Mouse (Mus musculus): Measurements from ENCODE around the gene Map2k4.

DNA sequence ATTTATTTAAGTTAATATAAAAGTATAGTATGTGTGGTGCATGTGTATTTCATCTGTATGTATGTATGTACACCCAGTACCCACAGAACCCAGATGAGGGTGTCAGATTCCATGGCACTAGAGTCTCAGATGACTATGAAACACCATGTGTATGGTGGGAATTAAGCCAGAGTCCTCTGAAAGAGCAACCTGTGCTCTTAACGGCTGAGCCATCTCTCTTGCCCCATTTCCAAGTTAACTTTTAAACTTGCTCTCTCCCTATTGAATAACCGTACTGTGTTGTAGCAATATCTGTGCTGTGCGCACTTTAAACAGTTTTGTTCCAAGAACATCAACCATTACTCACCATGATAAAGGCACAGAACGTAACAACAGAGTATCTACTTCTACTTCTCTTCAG is 33.9 kb downstream of the Map2k4 start:
- no peak for TF ChIP-seq CTCF (IDR thresholded peaks at IDR 0.05; ENCODE audit: extremely low read depth, insufficient read depth, insufficient read length, insufficient replicate concordance)
- no peak for TF ChIP-seq POLR2A (IDR thresholded peaks at IDR 0.05; ENCODE audit: low read depth, low read length)

Measured in spleen, adult 2 months (tissue).